Mouse (Mus musculus) C2C12 (cell line): ENCODE data around the gene AK157302. TPM values are rescaled to one million over a fixed set of nuclear protein-coding genes. Genes with fewer than 3 reads are reported as not detected.
"Not testable (repeated sequence)": the region's sequence is repeated elsewhere in the genome, so short reads cannot be mapped to it uniquely, and the experiment has no call there.

ENCODE experiments used
- H3K27me3 ChIP-seq: one replicate; pipeline ENCODE4 v1.6.1; 2011; ENCODE audit not compliant: control insufficient read depth, insufficient read depth, insufficient read length
- H3K36me3 ChIP-seq: one replicate; pipeline ENCODE4 v1.6.1; 2011; ENCODE audit not compliant: control insufficient read depth, insufficient read depth
- H3K4me3 ChIP-seq: one replicate; pipeline ENCODE4 v1.5.1; 2011; ENCODE audit warnings: mild to moderate bottlenecking, control low read depth; ENCODE audit not compliant: poor library complexity, insufficient read depth, severe bottlenecking
- H3K79me2 ChIP-seq: one replicate; pipeline ENCODE4 v1.6.1; 2011; ENCODE audit not compliant: control insufficient read depth, insufficient read depth
- H3K79me3 ChIP-seq: one replicate; pipeline ENCODE4 v1.6.1; 2011; ENCODE audit warnings: low read depth, control low read depth
- H3ac ChIP-seq: one replicate; pipeline ENCODE3; 2011; ENCODE audit warnings: low read depth; ENCODE audit not compliant: control insufficient read depth, insufficient read length
- CEBPB ChIP-seq: IDR thresholded peaks from one replicate; pipeline ENCODE4 v1.6.1; 2011; ENCODE audit warnings: low read depth, mild to moderate bottlenecking, control low read depth, moderate library complexity
- CTCF ChIP-seq: IDR thresholded peaks from one replicate; pipeline ENCODE4 v1.5.1; 2011; ENCODE audit not compliant: control insufficient read depth, insufficient read depth, insufficient read length
- FOSL1 ChIP-seq: IDR thresholded peaks from one replicate; pipeline ENCODE4 v1.8.0; 2011; ENCODE audit warnings: mild to moderate bottlenecking, low read length; ENCODE audit not compliant: poor library complexity, insufficient read depth, severe bottlenecking
- MAX ChIP-seq: IDR thresholded peaks from one replicate; pipeline ENCODE4 v1.6.1; 2011; ENCODE audit warnings: mild to moderate bottlenecking, control low read depth
- MYOD1 ChIP-seq: IDR thresholded peaks from one replicate; pipeline ENCODE4 v1.6.1; 2011; ENCODE audit warnings: low read depth; ENCODE audit not compliant: control insufficient read depth, insufficient read length
- MYOG ChIP-seq: IDR thresholded peaks from one replicate; pipeline ENCODE4 v1.6.1; 2011; ENCODE audit not compliant: control insufficient read depth, insufficient read length; ENCODE audit errors: extremely low read depth
- USF1 ChIP-seq: IDR thresholded peaks from one replicate; pipeline ENCODE4 v1.6.1; 2011; ENCODE audit warnings: low read depth, mild to moderate bottlenecking, control low read depth, moderate library complexity
- polyA plus RNA-seq: library from polyadenylated mRNA; unstranded; fragments of >200 nt; fragmentation: generic; extraction: Trizol; gene quantifications from one replicate; pipeline ENCODE4 v1.2.1, GENCODE M21; 2012; ENCODE audit warnings: missing spikeins

The AK157302 gene
- polyA plus RNA-seq, 1 experiment, result 0.23 TPM

DNA sequence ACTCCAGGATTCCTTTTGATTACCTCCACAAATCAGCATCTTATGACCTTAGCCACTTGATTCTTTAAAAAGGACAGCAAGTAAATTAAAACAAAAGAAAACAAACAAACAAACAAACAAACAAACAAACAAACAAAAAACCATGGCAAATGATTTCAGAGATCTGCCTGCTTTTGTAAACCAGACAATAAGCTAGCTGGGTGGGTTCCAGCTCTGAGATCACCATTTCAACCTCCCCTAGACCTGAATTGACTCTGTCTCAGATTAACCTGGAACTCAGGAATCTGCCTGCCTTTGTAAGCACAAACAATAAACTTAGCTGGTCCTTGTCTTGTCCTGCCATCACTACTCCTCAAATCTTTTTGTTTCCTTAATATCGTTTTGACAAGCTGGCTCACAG, 8.1 kb upstream of the AK157302 start:
- Histone ChIP-seq H3K79me2 (no peaks in the 10 kb centered on the region), H3ac (no peak overlapping the region), H3K27me3 (no peaks in the 10 kb centered on the region), H3K79me3 (no peaks in the 10 kb centered on the region), H3K4me3 (no peak overlapping the region), H3K36me3 (no peaks in the 10 kb centered on the region)
- no peak for TF ChIP-seq MAX
- TF ChIP-seq FOSL1, result no peak
- no peak for TF ChIP-seq CTCF
- TF ChIP-seq USF1, result no peak
- TF ChIP-seq CEBPB, result no peak
- no peak for TF ChIP-seq MYOD1
- TF ChIP-seq MYOG, result no peak

DNA sequence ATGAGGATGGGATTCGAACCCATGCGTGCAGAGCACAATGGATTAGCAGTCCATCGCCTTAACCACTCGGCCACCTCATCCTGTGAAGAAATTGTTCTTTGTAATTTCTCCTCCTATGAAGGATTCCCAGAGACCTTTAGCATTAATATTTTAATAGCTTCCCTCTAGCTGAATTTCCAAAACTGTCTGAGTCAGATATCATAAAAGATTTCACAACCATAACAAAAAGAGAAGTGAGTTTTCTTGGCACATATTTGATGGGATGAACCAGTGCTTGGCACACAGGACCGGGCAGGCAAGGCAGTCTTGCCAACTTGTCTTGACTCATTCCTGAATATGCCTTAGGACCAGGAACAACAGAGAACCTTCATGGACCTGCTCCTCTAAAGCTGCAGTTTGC, 2.2 kb upstream of the AK157302 start:
- no peaks in the 10 kb centered on the region for H3K79me3 ChIP-seq
- TF ChIP-seq MYOD1, result no peak
- TF ChIP-seq USF1, result no peak
- no peak for TF ChIP-seq CEBPB
- TF ChIP-seq CTCF, result no peak
- TF ChIP-seq MYOG, result no peak
- TF ChIP-seq FOSL1, result no peak
- no peak for TF ChIP-seq MAX
- H3K27me3 ChIP-seq, result no peaks in the 10 kb centered on the region
- no peaks in the 10 kb centered on the region for H3K36me3 ChIP-seq
- H3K79me2 ChIP-seq, result no peaks in the 10 kb centered on the region
- no peak overlapping the region for H3ac ChIP-seq
- H3K4me3 ChIP-seq, result no peak overlapping the region

DNA sequence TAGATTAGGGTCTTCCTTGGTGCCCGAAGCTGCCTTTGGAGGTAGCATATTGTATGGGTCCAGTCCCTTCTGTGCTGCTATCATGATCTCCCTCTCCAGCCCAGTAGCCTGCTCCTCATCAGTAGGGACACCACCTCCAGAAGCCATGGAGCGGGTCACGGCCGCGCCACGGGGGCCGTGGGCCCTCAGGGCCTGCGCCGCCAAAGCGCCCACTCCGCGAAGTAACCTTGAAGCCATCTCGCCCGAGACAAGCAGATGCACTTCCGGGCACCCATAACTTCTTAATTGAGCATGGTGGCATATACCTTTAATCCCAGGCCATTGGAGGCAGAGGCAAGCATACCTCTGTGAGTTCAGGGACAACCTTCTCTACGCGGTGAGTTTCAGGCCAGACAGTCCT, 6.2 kb downstream of the AK157302 start, which contains the start of gene Gm11273:
Gm11273 (minus strand) TSS at position 237 of the 400 bp plus-strand sequence.
- H3K36me3 ChIP-seq, H3K27me3 ChIP-seq, H3K79me3 ChIP-seq, H3K4me3 ChIP-seq, H3ac ChIP-seq, H3K79me2 ChIP-seq: not testable (repeated sequence)

DNA sequence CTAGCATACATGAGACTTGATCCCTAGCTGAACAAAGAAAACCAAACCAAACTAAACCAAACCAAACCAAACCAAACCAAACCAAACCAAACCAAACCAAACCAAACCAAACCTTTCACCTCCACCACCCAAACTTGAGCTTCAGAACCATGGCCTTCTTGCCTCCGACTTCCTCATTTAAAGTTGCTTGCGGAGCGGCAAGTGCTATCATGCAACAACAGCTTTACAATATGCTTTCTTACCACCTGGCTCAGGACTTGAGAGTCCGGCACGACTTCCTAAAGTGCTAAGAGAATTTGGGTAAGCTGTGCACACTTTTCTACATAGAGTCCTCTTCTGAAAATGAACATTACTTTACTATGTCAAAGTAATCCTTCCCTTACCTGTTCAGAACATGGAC, 7.3 kb downstream of the AK157302 start:
- Histone ChIP-seq H3K36me3 (no peaks in the 10 kb centered on the region), H3K27me3 (no peaks in the 10 kb centered on the region), H3K4me3 (no peak overlapping the region), H3ac (no peak overlapping the region), H3K79me3 (no peaks in the 10 kb centered on the region), H3K79me2 (no peaks in the 10 kb centered on the region)
- TF ChIP-seq MAX, result no peak
- TF ChIP-seq CTCF, result no peak
- TF ChIP-seq USF1, result no peak
- TF ChIP-seq MYOD1, result no peak
- TF ChIP-seq FOSL1, result no peak
- no peak for TF ChIP-seq MYOG
- TF ChIP-seq CEBPB, result no peak

DNA sequence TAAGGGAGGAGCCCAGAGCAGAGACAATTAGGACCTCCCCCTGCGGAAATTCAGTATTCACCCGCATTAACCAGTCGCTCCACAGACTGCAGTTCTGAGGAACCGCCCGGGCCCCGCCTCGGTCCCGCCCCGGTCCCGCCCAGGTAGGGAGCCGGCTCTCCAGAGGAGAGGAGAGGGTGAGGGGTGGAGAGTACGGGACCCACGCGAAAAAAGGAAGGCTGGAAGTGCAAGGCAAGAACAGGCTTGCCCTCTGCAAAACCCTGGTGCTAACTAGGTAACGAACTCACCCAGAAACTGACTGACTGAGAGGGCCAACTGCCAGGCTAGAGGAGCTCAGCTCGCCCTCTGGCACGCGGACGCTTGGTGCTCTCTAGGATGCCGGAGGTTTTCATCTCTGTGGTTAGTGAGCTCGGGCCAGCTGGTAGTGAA, 11.2 kb downstream of the AK157302 start:
- no peaks in the 10 kb centered on the region for H3K79me3 ChIP-seq
- no peaks in the 10 kb centered on the region for H3K27me3 ChIP-seq
- no peak for TF ChIP-seq MYOG
- TF ChIP-seq CEBPB, result no peak
- H3K36me3 ChIP-seq, result no peaks in the 10 kb centered on the region
- peak overlapping the region; percentile 96 for H3ac ChIP-seq
- H3K79me2 ChIP-seq, result no peaks in the 10 kb centered on the region
- H3K4me3 ChIP-seq, result peak overlapping the region; percentile 33

DNA sequence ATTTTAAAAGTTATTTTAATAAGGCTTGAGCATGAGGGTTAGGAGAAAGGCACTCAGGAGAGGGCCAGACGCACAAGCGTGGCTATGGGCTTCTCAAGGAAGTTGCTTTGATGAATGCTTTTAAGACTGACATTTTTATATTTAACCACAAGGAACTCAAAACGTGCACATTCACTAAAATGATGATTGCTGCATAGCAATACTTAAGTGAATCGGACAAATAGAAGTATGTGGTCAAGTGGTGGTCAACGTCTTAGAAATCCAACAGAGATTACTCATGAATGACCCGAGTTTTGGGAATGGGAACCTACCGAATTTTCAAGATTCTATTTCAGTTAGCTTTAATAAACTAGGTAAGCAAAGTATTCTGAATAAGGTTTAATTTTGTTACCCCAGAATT, 35.1 kb downstream of the AK157302 start:
- H3K79me2 ChIP-seq, result peaks cover 17% of the 10 kb centered on the region
- no peaks in the 10 kb centered on the region for H3K79me3 ChIP-seq
- TF ChIP-seq MAX (no peak), CTCF (no peak), MYOD1 (no peak), MYOG (no peak), FOSL1 (no peak), USF1 (no peak), CEBPB (no peak)
- H3K4me3 ChIP-seq, result peak overlapping the region; percentile 53
- H3ac ChIP-seq, result peak overlapping the region; percentile 30
- no peaks in the 10 kb centered on the region for H3K36me3 ChIP-seq
- no peaks in the 10 kb centered on the region for H3K27me3 ChIP-seq
